Mouse (Mus musculus) myocyte (in vitro differentiated cells): ENCODE measurements at regions not wholly inside any gene's neighbourhood (a gene's known extent, or its start where the extent isn't known, plus 50 kb on each side); places are given as distances from the start of the nearest gene placed in this dataset.

ENCODE experiments used
- H3K27me3 ChIP-seq: one replicate; pipeline ENCODE4 v1.6.1; 2011; ENCODE audit not compliant: control insufficient read depth, insufficient read depth, insufficient read length
- H3K36me3 ChIP-seq: one replicate; pipeline ENCODE4 v1.6.1; 2011; ENCODE audit not compliant: control insufficient read depth, insufficient read depth
- H3K4me2 ChIP-seq: one replicate; pipeline ENCODE4 v1.6.1; 2011; ENCODE audit warnings: low read depth, control low read depth
- H3K4me3 ChIP-seq: one replicate; pipeline ENCODE4 v1.5.1; 2011; ENCODE audit warnings: mild to moderate bottlenecking, control low read depth, moderate library complexity
- H3K79me2 ChIP-seq: one replicate; pipeline ENCODE4 v1.6.1; 2011; ENCODE audit not compliant: control insufficient read depth, insufficient read depth
- H3ac ChIP-seq: one replicate; pipeline ENCODE4 v1.6.1; 2011; ENCODE audit not compliant: control insufficient read depth, insufficient read length
- CEBPB ChIP-seq: IDR thresholded peaks from 2 replicates; pipeline ENCODE4 v1.6.1; 2011; ENCODE audit warnings: mild to moderate bottlenecking, moderate library complexity; ENCODE audit not compliant: poor library complexity, insufficient read depth, severe bottlenecking
- E2F4 ChIP-seq: IDR thresholded peaks from one replicate; pipeline ENCODE4 v1.6.1; 2011; ENCODE audit warnings: mild to moderate bottlenecking, control low read depth, moderate library complexity; ENCODE audit not compliant: insufficient read depth
- MAX ChIP-seq: IDR thresholded peaks from one replicate; pipeline ENCODE4 v1.6.1; 2011; ENCODE audit warnings: low read depth, mild to moderate bottlenecking, control low read depth
- MYOD1 ChIP-seq, 3 experiments: IDR thresholded peaks; one replicate each; pipeline ENCODE4 v1.6.1; 2011; ENCODE audit warnings: control low read depth in 2 of 3, low read depth in 2 of 3, mild to moderate bottlenecking in 2 of 3, moderate library complexity in 1 of 3; ENCODE audit not compliant: insufficient read length in 2 of 3, control insufficient read depth in 1 of 3
- MYOG ChIP-seq, 3 experiments: IDR thresholded peaks; one replicate each; pipeline ENCODE4 v1.6.1; 2011; ENCODE audit warnings: control low read depth in 2 of 3, low read depth in 2 of 3, mild to moderate bottlenecking in 2 of 3; ENCODE audit not compliant: insufficient read length in 2 of 3, control insufficient read depth in 1 of 3, insufficient read depth in 1 of 3
- POLR2A ChIP-seq: IDR thresholded peaks from one replicate; pipeline ENCODE4 v1.6.1; 2011; ENCODE audit warnings: low read depth, mild to moderate bottlenecking, control low read depth, moderate library complexity; ENCODE audit not compliant: insufficient read length
- POLR2AphosphoS2 ChIP-seq: IDR thresholded peaks from one replicate; pipeline ENCODE4 v1.6.1; 2011; ENCODE audit warnings: low read depth, control low read depth; ENCODE audit not compliant: insufficient read length
- REST ChIP-seq: IDR thresholded peaks from one replicate; pipeline ENCODE4 v1.6.1; 2011; ENCODE audit warnings: mild to moderate bottlenecking, control low read depth, moderate library complexity; ENCODE audit not compliant: insufficient read depth, insufficient read length
- SRF ChIP-seq: IDR thresholded peaks from one replicate; pipeline ENCODE4 v1.6.1; 2011; ENCODE audit warnings: low read depth; ENCODE audit not compliant: control insufficient read depth, insufficient read length
- TCF12 ChIP-seq: IDR thresholded peaks from one replicate; pipeline ENCODE4 v1.6.1; 2011; ENCODE audit warnings: mild to moderate bottlenecking, control low read depth; ENCODE audit not compliant: poor library complexity, insufficient read depth, severe bottlenecking
- TCF3 ChIP-seq: IDR thresholded peaks from one replicate; pipeline ENCODE4 v1.6.1; 2011; ENCODE audit warnings: low read depth, control low read depth; ENCODE audit not compliant: insufficient read length
- USF1 ChIP-seq: IDR thresholded peaks from one replicate; pipeline ENCODE4 v1.6.1; 2011; ENCODE audit warnings: low read depth, mild to moderate bottlenecking, control low read depth, moderate library complexity

GRCm38 (mm10) chr11:41160492-41161175 is 405.5 kb upstream of the Ccng1 start:
- H3K4me2 ChIP-seq: no peak overlapping the region
- H3K36me3 ChIP-seq: no peaks in the 10 kb centered on the region
- no peaks in the 10 kb centered on the region for H3K27me3 ChIP-seq
- H3ac ChIP-seq: no peak overlapping the region
- no peak for TF ChIP-seq TCF12
- H3K4me3 ChIP-seq: no peak overlapping the region
- H3K79me2 ChIP-seq: no peaks in the 10 kb centered on the region

DNA sequence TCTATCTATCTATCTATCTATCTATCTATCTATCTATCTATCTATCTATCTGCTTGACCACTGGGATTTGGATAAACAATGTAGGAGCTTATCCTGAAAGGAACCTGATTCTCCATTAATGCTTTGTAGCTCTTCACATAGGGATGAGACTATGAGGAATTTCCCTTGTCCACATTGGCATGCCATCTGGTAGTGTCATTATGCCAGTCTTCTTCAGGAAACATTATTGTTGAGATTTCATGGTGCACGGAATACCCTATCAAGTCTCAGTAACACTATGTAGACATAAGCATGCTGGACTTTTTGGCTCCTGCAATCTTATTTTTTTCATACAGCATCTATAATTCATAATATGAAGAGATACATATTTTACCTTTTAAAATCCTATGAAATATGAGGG is 404.8 kb upstream of the Ccng1 start:
- Histone ChIP-seq H3K36me3 (no peaks in the 10 kb centered on the region), H3K79me2 (no peaks in the 10 kb centered on the region), H3K4me3 (no peak overlapping the region), H3K27me3 (no peaks in the 10 kb centered on the region), H3K4me2 (no peak overlapping the region), H3ac (no peak overlapping the region)
- TF ChIP-seq E2F4: no peak
- TF ChIP-seq TCF3: no peak
- TF ChIP-seq MYOG (IDR thresholded peaks at IDR 0.05; ENCODE audit: control insufficient read depth in 1 of 3, insufficient read depth in 1 of 3, insufficient read length in 2 of 3, low read depth in 2 of 3): no peak
- no peak for TF ChIP-seq POLR2AphosphoS2

DNA sequence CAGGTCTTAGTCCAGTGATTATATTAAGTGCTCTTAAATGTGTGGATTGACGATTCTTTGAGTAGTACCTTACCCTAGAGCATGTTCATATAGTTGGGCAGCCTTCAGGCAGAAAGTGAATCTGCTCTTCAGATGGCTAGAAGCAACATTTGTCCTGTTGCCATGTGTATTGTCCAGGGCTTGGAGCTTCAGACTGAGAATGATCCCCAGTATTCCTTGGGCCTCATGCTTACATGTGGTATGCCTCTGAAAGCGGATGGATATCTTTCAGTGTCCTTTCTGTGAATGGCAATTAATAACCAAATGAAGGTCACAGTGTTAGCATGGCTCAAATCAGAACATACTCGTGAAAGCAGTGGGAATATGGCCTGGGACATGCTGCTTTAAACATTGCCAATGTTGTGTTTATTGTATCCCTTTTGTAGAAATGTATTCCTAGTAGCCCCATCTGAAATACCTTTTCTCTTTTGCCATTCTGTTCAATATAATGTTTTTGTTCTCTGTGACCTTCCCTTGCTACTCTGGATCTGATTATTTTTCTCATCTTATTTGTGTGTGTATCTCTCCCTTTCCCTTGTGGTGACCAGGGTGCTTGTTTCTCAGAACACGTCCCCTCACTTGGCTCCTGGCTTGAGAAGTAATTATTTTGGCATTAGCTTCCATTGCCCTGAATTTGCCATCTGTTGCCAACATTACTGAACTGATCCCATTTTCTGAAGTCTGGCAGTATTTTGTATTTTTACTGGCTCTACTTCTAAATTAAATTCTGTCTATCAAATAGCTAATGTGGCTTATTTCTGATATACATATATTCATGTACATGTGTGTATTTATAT is 403.9 kb upstream of the Ccng1 start:
- no peaks in the 10 kb centered on the region for H3K36me3 ChIP-seq
- no peak overlapping the region for H3K4me3 ChIP-seq
- no peak overlapping the region for H3K4me2 ChIP-seq
- no peaks in the 10 kb centered on the region for H3K79me2 ChIP-seq
- TF ChIP-seq MAX: no peak
- TF ChIP-seq MYOG (IDR thresholded peaks at IDR 0.05; ENCODE audit: control insufficient read depth in 1 of 3, insufficient read depth in 1 of 3, insufficient read length in 2 of 3, low read depth in 2 of 3): no peak
- TF ChIP-seq POLR2AphosphoS2: no peak
- no peak for TF ChIP-seq SRF
- no peak for TF ChIP-seq CEBPB
- no peak for TF ChIP-seq REST
- no peak for TF ChIP-seq USF1
- no peak for TF ChIP-seq TCF12
- TF ChIP-seq TCF3: no peak
- TF ChIP-seq E2F4: no peak
- TF ChIP-seq MYOD1 (IDR thresholded peaks at IDR 0.05; ENCODE audit: control insufficient read depth in 1 of 3, insufficient read length in 2 of 3, low read depth in 2 of 3): no peak
- no peak for TF ChIP-seq POLR2A
- H3K27me3 ChIP-seq: no peaks in the 10 kb centered on the region
- H3ac ChIP-seq: no peak overlapping the region

GRCm38 (mm10) chr11:41157321-41157720 is 402.2 kb upstream of the Ccng1 start:
- H3K27me3 ChIP-seq: no peaks in the 10 kb centered on the region
- no peak overlapping the region for H3K4me3 ChIP-seq
- H3K36me3 ChIP-seq: no peaks in the 10 kb centered on the region
- no peak for TF ChIP-seq E2F4
- peak in 1 of 3 experiments; percentile 8 for TF ChIP-seq MYOG (IDR thresholded peaks at IDR 0.05; ENCODE audit: control insufficient read depth in 1 of 3, insufficient read depth in 1 of 3, insufficient read length in 2 of 3, low read depth in 2 of 3)
- TF ChIP-seq MYOD1 (IDR thresholded peaks at IDR 0.05; ENCODE audit: control insufficient read depth in 1 of 3, insufficient read length in 2 of 3, low read depth in 2 of 3): peak in 1 of 3 experiments; percentile 15
- no peak for TF ChIP-seq TCF3
- no peaks in the 10 kb centered on the region for H3K79me2 ChIP-seq
- H3ac ChIP-seq: no peak overlapping the region
- H3K4me2 ChIP-seq: no peak overlapping the region
